Mouse (Mus musculus): Measurements from ENCODE around the gene Tnfsfm13.

GRCm38 (mm10) chr11:69685526-69686148 lies 10.3 kb downstream of the Tnfsfm13 start, which contains the start of gene Tnfsf13:
- no peak; the same call in 1 of the 2 replicates for TF ChIP-seq POLR2A (IDR thresholded peaks at IDR 0.05; ENCODE audit: insufficient read depth, low read depth, low read length)
- no peak for TF ChIP-seq CTCF (IDR thresholded peaks at IDR 0.05; ENCODE audit: insufficient read depth, low read depth, low read length)
